Mouse (Mus musculus) G1E (cell line): ENCODE measurements around the gene Zfp563.

Experiments
- CTCF ChIP-seq: IDR thresholded peaks from 2 replicates; pipeline ENCODE4 v1.5.1; 2012; ENCODE audit warnings: low read depth, low read length, inconsistent platforms, mixed read lengths
- GATA1 ChIP-seq: IDR thresholded peaks from 2 replicates; pipeline ENCODE4 v1.6.1; 2012; ENCODE audit warnings: borderline replicate concordance, low read length, inconsistent platforms, mixed read lengths
- GATA2 ChIP-seq: IDR thresholded peaks from 2 replicates; pipeline ENCODE4 v1.6.1; 2012; ENCODE audit warnings: low read depth, low read length, inconsistent platforms, borderline replicate concordance

GRCm38 (mm10) chr17:33091630-33092029 is 2.5 kb downstream of the Zfp563 start:
- TF ChIP-seq CTCF: no peak
- no peak for TF ChIP-seq GATA2
- TF ChIP-seq GATA1: no peak
